Mouse (Mus musculus) left cerebral cortex, adult 2 months (tissue): Measurements from ENCODE around the gene Retsat. TPM values are rescaled to one million over a fixed set of nuclear protein-coding genes. Genes with fewer than 3 reads are reported as not detected.
A peak's percentile ranks its signal among the peaks of the same experiment; 100 is the strongest.

ENCODE experiments used
- DNase-seq, 2 experiments: peaks; one replicate each; pipeline ENCODE4 v3.0.0; 2021 to 2022; ENCODE audit warnings: low spot score in 2 of 2, mixed read lengths in 1 of 2; ENCODE audit errors: extremely low spot score in 1 of 2
- H3K27ac ChIP-seq: fragments of 200-600 bp; 2 replicates; pipeline ENCODE4 v1.8.1; 2022
- H3K4me3 ChIP-seq: fragments of 200-600 bp; 2 replicates; pipeline ENCODE4 v1.8.1; 2022
- CTCF ChIP-seq: fragments of 200-600 bp; IDR thresholded peaks from 2 replicates; pipeline ENCODE4 v1.8.1; 2022; ENCODE audit warnings: antibody characterized with exemption, mild to moderate bottlenecking, moderate library complexity
- intact Hi-C: fragments of 180-260 bp; cut with DNase I; formaldehyde crosslinking; loops from one replicate; pipeline ENCODE4 v1.15.1; 2025
- total RNA-seq, 2 experiments: library from RNA; stranded (reverse); gene quantifications; 2 replicates each; pipeline ENCODE4 v1.2.3; 2021

Retsat gene
- total RNA-seq, 2 experiments from 2014 or later, result 46.3 to 50.3 TPM

DNA sequence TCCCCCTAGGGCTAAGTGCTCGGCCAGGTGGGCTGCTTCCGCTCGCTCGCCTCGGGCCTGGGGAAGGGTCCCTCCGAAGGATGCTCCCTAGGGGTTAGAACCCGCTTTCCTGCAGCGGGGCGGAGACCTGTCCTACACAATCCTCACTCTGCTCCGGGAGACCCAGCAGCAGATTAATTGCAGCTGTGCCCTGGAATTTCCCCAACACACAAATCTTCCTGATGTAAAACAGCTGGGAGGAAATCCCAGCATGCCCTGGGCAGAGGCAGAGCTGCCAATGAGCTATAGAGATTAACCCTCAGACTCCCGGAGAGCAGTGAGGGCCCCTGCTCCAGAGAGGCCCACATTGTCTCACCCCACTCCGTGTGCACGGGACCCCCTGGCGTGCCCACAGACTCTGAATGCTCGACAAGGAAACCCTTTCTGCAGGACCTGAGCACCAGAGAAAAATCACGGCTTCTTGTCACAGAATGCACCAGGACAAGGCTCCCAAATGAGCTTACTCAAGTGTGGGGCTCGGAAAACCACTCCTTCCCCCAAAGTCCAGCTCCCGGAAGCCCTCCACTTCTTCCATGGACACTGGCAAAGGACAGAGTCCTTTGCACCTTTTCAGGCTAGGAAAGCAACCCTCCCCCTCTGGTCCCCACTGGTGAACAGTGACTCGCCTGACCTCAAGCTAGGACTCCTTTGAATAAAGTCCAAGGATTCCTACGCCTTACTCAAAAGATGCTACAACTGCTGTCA is 57.2 kb downstream of the Retsat start:
- DNase-seq, result no peak
- H3K27ac ChIP-seq, result peak overlapping the region; percentile 55; the same call in 1 of the 2 replicates
- peak overlapping the region; percentile 28 for H3K4me3 ChIP-seq
- intact Hi-C loops, result no loop called here
- no peak for TF ChIP-seq CTCF

DNA sequence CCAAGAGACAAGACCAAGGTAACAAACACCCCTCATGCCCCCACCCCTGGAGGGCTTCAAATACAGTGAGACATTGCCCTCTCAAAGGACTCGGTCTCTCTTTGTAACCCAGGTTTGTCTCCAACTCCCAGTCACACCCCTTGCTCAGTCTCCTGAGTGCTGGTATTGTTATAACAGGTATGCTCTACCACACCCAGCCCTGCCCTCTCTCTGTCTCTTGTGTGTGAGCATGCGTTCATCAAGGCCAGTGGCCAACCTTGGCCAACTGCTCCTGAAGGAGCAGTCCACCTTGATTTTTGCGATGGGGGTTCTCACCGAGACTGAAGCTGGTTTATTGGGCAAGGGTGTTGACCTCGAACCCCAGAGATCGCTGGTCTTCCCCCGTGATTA is 57.8 kb downstream of the Retsat start:
- no peak for TF ChIP-seq CTCF
- H3K4me3 ChIP-seq, result no peak overlapping the region
- intact Hi-C loops, result no loop called here
- no peak for DNase-seq
- no peak overlapping the region for H3K27ac ChIP-seq

DNA sequence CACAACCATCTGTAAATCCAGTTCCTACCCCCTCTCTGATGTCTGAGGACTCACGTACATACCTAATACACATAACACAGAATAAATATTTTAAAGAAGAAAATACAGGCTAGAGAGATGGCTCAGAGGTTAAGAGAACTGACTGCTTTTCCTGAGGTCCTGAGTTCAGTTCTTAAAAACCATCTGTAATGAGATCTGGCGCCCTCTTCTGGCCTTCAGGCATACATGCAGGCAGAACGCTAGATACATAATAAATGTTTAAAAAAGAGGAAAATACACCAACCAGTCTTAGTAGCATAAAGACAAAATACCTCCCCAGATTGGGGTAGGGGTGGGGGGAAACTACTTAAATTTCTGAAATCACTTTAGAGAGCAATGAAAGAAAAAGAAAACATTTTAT is 59.7 kb downstream of the Retsat start:
- TF ChIP-seq CTCF, result peak; percentile 65
- intact Hi-C loops, result no loop called here

More for the DNA sequence above, 59.7 kb downstream of the Retsat start:
- Histone ChIP-seq H3K4me3 (no peak overlapping the region), H3K27ac (no peak overlapping the region)
- DNase-seq, result no peak

Other genes starting within 250 kb of the Retsat start
- gene Tmem150a, start 243.0 kb upstream of the Retsat start, total RNA-seq, result 1 to 10 TPM; 8.0 to 9.7 TPM
- gene Rnf181, start 231.5 kb upstream of the Retsat start, total RNA-seq, result 10 to 100 TPM; 75.7 to 75.9 TPM
- gene Vamp5, start 218.0 kb upstream of the Retsat start, total RNA-seq, result 1 to 10 TPM; 6.3 to 6.8 TPM
- gene Vamp8, start 207.8 kb upstream of the Retsat start, total RNA-seq, result 10 to 100 TPM; 11.7 to 15.4 TPM
- 10 to 100 TPM; 25.7 to 26.9 TPM for gene Ggcx, start 184.2 kb upstream of the Retsat start, total RNA-seq
- 100 to 1,000 TPM; 186 to 194 TPM for gene Mat2a, start 158.9 kb upstream of the Retsat start, total RNA-seq
- under 1 TPM; 0.28 to 0.48 TPM for gene Sh2d6, start 76.8 kb upstream of the Retsat start, total RNA-seq
- 1 to 10 TPM; 2.3 to 2.6 TPM for gene Capg, start 54.1 kb upstream of the Retsat start, total RNA-seq
- gene Elmod3, start 62 bp upstream of the Retsat start, total RNA-seq, result 10 to 100 TPM; 19.1 to 21.3 TPM
- 10 to 100 TPM; 95.1 to 95.5 TPM for gene Tgoln1, start 18.5 kb downstream of the Retsat start, total RNA-seq
- 1 to 10 TPM; 2.9 to 3.8 TPM for gene Tcf7l1, start 190.8 kb downstream of the Retsat start, total RNA-seq